Mouse (Mus musculus) embryonic fibroblast, embryonic 13.5 days (primary cell): Measurements from ENCODE around the gene Gsk3b.

Experiments used
- CTCF ChIP-seq: IDR thresholded peaks from 2 replicates; pipeline ENCODE4 v1.5.1; 2011; ENCODE audit warnings: mild to moderate bottlenecking, control low read depth, low read length, moderate library complexity, borderline replicate concordance; ENCODE audit not compliant: insufficient read depth
- POLR2A ChIP-seq: IDR thresholded peaks from 2 replicates; pipeline ENCODE4 v1.6.1; 2011; ENCODE audit warnings: low read depth, mild to moderate bottlenecking, control low read depth, low read length, moderate library complexity

GRCm38 (mm10) chr16:38087645-38088125 lies 1.1 kb upstream of the Gsk3b start:
- TF ChIP-seq CTCF (no peak), POLR2A (peak; percentile 20; the same call in 1 of the 2 replicates)
